Mouse (Mus musculus) cerebellum, adult 11 months (tissue): ENCODE measurements at regions not wholly inside any gene's neighbourhood (a gene's known extent, or its start where the extent isn't known, plus 50 kb on each side); places are given as distances from the start of the nearest gene placed in this dataset.

ENCODE experiments used
- DNase-seq: peaks from one replicate; pipeline ENCODE4 v3.0.0; 2022

GRCm38 (mm10) chr15:93698182-93698822, 102.6 kb upstream of the Prickle1 start:
- DNase-seq: no peak

GRCm38 (mm10) chr15:93690717-93691116, 95.0 kb upstream of the Prickle1 start:
- DNase-seq: no peak

GRCm38 (mm10) chr15:93690011-93690410, 94.3 kb upstream of the Prickle1 start:
- DNase-seq: no peak

- no peak for DNase-seq
These were observed 90.7 kb upstream of the Prickle1 start for GRCm38 (mm10) chr15:93686385-93686784.

GRCm38 (mm10) chr15:93681602-93682001, 85.9 kb upstream of the Prickle1 start:
- DNase-seq: no peak

- no peak for DNase-seq
These were observed 79.9 kb upstream of the Prickle1 start for GRCm38 (mm10) chr15:93675624-93676023.

- no peak for DNase-seq
These were observed 78.3 kb upstream of the Prickle1 start for GRCm38 (mm10) chr15:93673976-93674375.

GRCm38 (mm10) chr15:93663876-93664275, 68.2 kb upstream of the Prickle1 start:
- DNase-seq: no peak

- DNase-seq: no peak
These were observed 66.9 kb upstream of the Prickle1 start for GRCm38 (mm10) chr15:93662601-93663000.

- no peak for DNase-seq
These were observed 66.1 kb upstream of the Prickle1 start for GRCm38 (mm10) chr15:93661801-93662200.

GRCm38 (mm10) chr15:93660952-93661648, 65.4 kb upstream of the Prickle1 start:
- DNase-seq: no peak

GRCm38 (mm10) chr15:93657171-93657570, 61.5 kb upstream of the Prickle1 start:
- DNase-seq: no peak

- no peak for DNase-seq
These were observed 61.0 kb upstream of the Prickle1 start for GRCm38 (mm10) chr15:93656713-93657112.

- DNase-seq: no peak
These were observed 60.1 kb upstream of the Prickle1 start for GRCm38 (mm10) chr15:93655743-93656142.

- no peak for DNase-seq
These were observed 59.6 kb upstream of the Prickle1 start for GRCm38 (mm10) chr15:93655243-93655642.

- DNase-seq: no peak
These were observed 57.7 kb upstream of the Prickle1 start for GRCm38 (mm10) chr15:93653378-93653777.

- no peak for DNase-seq
These were observed 55.5 kb upstream of the Prickle1 start for GRCm38 (mm10) chr15:93650981-93651757.

- DNase-seq: no peak
These were observed 54.4 kb upstream of the Prickle1 start for GRCm38 (mm10) chr15:93650009-93650522.

- DNase-seq: no peak
These were observed 53.0 kb upstream of the Prickle1 start for GRCm38 (mm10) chr15:93648646-93649045.

- no peak for DNase-seq
These were observed 51.1 kb upstream of the Prickle1 start for GRCm38 (mm10) chr15:93646820-93647219.

GRCm38 (mm10) chr15:93645950-93646349, 50.3 kb upstream of the Prickle1 start:
- no peak for DNase-seq
